Mouse (Mus musculus) common myeloid progenitor, adult 5-6 weeks (primary cell): ENCODE measurements around the gene Magi2. TPM values are rescaled to one million over a fixed set of nuclear protein-coding genes. Genes with fewer than 3 reads are reported as not detected.

Experiments
- ATAC-seq: replicated peaks from 2 replicates; pipeline ENCODE4 v1.8.0; 2016; ENCODE audit warnings: low read depth, mild to moderate bottlenecking, moderate TSS enrichment, inconsistent platforms; ENCODE audit not compliant: poor library complexity, severe bottlenecking
- total RNA-seq: library from RNA; stranded (forward); fragments of 200-1000, 187-1606 nt; gene quantifications from 2 replicates; pipeline ENCODE4 v1.2.3, GENCODE M21; 2017

Gene Magi2
- total RNA-seq, 1 experiment from 2014 or later: 1.2 TPM

DNA sequence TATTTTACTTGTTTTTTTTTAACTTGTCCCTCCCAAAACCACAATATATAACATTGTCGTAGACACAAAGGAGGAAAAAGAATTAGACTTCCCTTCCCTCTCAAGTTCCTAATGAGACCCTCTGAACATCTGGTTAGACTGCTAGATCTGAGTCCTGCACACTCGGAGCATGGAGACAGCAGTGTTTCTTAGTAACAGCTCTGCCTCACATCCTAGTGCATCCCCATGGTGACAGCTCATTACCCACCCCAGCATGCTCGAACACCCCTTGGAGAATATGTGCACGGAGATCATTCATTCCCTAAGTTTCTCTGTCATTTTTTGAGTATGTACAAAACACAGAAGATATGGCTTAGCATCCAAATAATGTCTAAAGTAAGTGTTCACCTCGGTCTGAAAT, 1317.5 kb downstream of the Magi2 start:
- ATAC-seq: no peak

DNA sequence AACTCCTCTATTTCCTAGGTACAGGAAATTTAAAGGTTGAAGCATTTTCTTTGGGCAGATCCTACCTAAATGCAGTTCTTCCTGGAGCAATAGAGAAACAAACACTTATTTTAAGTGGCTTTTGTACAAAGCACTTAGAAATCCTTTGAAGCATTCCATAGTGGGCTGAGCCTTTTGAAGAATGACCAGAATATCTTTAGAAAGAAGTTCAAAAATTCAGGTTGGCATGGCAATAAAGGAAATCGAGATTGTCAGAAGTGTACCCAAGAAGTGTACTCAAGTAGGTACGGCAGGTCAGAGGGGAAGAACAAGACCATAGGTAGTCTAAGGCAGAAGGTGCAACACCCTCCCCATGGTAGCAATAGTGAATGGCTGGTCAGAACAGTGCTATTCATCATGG, 1332.5 kb downstream of the Magi2 start:
- ATAC-seq: no peak

- ATAC-seq: no peak
Observed at GRCm38 (mm10) chr5:20559821-20560220, 1333.0 kb downstream of the Magi2 start.

DNA sequence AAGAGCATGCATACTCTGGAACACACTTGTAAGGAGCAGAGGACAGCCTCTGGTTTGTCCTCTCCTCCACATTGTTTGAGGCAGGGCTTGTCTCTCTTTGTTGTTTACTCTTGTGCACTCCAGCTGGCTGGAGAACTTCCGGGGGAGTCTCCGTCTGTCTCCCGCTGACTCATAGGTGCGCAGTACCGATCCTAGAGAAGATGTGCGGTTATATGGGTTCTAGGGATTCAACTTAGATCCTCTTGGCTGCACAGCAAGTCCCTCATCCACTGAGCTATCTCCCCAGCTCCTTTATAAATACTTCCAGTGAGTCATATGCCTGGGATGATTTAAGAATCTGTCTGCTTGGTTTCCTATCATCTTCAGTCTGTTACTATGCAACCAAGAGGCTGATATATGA, 1341.6 kb downstream of the Magi2 start:
- ATAC-seq: no peak

GRCm38 (mm10) chr5:20568966-20569365, 1342.1 kb downstream of the Magi2 start:
- ATAC-seq: no peak

DNA sequence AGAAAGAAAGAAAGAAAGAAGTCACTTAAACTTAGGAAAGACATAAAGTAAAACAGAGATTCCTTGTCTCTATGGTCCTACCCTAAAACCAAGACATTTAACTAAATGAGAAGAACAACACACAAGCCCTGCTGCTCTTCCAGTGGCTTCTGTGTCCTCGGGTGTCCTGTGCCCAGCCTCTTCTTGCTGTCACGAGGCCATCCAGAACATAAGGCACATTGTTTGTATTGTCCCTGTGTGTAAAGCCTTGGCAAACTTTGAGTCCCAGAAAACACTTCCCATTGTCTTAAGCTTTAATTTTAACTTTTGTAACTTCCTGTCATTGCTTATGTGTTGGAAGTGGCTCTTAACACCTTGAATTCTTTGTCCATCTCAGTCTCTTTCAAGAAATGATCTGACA, 1348.0 kb downstream of the Magi2 start:
- ATAC-seq: no peak

DNA sequence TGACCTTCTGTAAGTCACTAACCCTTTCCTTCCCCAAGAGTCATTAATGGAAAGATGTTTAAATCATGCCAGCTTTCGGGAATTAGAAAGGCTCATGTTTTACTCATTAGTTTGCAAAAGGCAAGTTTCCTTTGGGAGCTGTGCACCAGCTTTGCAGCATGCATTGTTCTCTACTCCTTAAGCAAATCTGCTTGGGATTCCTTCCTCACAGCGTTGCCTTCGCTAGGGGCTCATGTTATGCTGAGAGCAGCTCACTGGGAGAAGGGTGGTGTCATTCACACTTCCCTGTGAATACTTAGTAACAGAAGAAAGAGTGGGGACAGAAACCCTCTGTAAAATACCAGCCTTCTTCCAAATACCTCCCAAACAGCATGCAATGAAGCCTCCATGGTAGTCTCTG, 1349.0 kb downstream of the Magi2 start:
- ATAC-seq: no peak

DNA sequence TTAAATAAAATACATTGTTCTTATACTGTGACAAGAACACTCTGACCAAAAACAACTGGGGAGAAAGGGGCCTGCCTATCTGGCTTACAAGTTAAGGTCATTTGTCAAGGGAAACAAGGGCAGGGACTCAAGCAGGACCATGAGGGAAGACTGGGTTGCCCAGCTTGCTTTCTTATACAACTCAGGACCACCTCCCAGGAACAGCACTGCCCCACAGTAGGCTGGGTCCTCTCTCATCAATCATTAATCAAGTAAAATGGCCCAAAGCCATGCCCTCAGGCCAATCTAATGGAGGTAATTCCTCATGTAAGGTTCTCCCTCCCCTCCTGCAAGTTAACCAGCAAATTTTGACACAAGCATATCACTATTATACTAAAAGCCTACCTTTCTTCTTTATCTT, 1349.4 kb downstream of the Magi2 start:
- ATAC-seq: no peak

DNA sequence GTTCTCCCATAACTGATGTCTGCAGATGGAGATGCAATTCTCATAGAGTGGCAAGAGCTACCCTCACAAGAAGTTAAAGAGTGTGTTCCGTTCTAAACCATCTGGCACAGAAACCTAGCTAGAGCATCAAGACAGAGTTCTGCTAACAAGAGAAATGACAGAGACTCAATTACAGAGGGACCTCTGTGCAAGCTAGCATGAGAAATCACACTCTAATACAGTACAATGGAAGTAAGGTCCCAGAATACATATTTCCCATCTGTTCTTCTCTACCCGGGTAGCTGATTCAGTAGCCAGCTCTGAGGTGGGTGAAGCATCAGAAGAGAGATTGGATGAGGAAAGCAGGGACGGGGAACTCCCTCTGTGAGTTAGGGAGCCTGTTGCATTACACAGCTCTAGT, 1351.8 kb downstream of the Magi2 start:
- no peak for ATAC-seq

GRCm38 (mm10) chr5:20580619-20581018, 1353.8 kb downstream of the Magi2 start:
- no peak for ATAC-seq

DNA sequence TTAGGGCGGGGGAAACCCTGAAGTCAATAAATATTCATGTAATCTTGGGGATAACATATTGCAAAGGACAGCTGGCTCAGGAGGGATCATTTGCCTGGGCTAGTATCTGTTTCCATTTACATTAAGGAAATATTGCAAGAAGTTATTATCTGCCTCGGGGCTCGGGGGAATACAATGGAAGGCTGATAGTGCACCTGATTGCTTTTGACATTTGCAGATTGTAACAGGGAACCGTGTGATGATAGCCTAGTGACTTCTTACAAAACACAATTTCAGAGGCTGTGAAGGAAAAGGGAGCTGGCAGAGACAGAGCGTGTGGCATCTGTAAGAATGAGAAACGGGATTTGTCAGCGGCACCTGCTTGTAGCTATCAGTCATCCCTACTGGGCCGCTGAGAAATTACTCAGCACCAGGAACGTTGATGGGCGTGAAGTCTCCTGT, 1356.2 kb downstream of the Magi2 start:
- ATAC-seq: no peak

DNA sequence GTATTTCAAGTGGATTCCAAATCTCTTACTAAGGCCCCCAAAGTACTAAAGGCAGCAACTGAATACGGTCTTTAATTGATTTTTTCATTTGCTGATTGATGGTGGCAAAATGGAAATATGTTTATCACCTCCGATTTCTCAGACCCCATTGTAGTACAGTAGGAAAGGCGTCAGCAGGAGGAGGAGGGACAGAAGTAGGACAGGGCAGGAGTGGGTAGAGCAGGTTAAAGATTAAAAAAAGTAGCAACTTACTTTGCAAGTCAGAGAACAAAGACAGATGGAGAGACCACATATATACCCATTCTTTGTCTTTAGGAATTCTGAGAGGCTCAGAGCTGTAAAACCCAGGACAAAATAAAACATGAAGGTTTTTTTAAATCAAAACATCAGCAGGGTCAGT, 1356.8 kb downstream of the Magi2 start:
- no peak for ATAC-seq

DNA sequence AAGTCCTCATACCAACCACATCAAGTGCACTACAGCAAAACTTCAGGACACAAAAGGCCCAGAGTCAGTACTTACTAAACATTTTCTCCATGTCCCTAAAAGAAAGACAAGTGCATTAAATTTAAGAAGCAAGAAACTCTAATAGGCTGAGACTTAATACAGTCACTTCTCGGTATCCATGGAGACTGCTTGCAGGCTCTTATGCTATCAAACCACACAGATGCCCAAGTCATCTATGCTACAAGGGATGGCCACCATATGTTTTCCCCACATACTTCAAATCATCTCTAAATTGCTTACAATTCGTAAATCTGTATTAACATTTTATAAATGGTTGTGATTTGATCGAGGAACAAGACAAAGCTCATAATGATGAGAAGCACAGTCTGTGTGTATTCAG, 1357.9 kb downstream of the Magi2 start:
- no peak for ATAC-seq

- ATAC-seq: no peak
Observed at GRCm38 (mm10) chr5:20589731-20590130, 1362.9 kb downstream of the Magi2 start.

GRCm38 (mm10) chr5:20598196-20598595, 1371.4 kb downstream of the Magi2 start:
- ATAC-seq: no peak

GRCm38 (mm10) chr5:20603756-20604469, 1377.1 kb downstream of the Magi2 start:
- ATAC-seq: no peak

DNA sequence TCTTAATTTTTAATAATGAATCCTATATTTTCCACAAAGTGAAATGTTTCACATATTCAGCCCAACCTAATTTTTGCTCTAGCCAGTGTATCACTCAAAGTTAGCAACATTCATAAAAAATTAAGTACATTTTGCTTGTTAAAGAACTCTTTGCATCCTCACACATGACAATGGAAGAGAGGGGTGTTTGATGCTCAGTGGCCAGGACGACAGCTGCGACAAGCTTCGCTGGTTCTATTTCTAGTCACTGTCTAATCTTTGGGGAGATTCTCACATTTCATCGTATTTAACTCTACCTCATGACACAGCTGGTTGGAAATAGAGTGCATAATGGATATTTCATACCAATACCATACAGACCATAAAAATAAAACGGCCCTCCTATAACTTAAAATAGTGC, 1379.7 kb downstream of the Magi2 start:
- no peak for ATAC-seq

- ATAC-seq: no peak
Observed at GRCm38 (mm10) chr5:20607503-20607902, 1380.7 kb downstream of the Magi2 start.

DNA sequence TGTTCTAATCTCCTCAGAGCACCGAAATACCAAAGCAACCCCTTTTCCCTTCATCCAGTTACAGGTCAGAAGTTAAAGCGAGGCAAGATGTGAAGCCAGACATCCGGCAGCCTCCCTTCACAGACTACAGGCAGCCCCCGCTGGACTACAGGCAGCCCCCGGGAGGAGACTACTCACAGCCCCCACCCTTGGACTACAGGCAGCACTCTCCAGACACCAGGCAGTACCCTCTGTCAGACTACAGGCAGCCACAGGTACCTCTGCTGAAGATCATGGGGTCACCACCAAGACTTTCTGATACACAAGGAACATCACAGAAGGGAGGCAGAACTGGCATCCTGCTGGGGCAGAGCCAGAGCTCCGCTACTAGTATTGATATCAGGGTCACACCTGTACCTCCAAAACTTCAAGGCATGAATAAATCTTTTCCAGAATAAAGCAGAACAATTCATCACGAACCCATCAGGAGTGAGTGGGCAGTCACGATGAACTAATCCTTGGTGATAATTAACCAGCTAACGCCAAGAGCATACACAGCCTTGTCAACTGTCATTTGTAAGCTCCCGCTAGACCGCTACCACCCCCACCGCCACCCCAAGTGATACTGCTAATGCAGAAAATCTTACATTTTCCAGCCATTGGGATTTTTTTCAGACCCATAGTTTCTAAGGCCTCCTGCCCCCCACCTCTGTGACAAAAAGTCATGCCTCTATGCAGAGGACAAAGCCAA, 1382.5 kb downstream of the Magi2 start:
- ATAC-seq: no peak

GRCm38 (mm10) chr5:20610640-20611039, 1383.8 kb downstream of the Magi2 start:
- no peak for ATAC-seq

DNA sequence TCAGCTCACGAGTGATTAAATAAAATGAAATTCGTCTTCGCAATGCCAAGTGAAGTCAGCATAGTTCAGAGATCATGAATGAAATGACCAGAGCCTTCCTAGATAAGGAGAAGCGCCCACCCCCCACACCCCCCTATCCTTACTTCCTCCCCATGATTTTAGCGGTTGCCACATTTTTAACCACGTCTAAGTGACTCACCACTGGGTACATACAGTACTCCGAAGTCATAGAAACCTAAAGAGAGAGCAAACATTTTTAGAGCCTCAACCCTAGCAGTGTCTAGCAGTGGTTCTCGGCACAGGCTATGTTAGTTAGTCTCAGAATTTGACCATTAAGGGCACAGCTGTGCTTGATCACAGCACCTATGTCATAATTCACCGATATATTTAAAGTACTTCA, 1385.8 kb downstream of the Magi2 start:
- peak; percentile 88 for ATAC-seq

- no peak for ATAC-seq
Observed at GRCm38 (mm10) chr5:20614891-20615290, 1388.1 kb downstream of the Magi2 start.
